Mouse (Mus musculus): ENCODE results near the gene Tspan10. TPM values are rescaled to one million over a fixed set of nuclear protein-coding genes. Genes with fewer than 3 reads are reported as not detected.
A peak's percentile ranks its signal among the peaks of the same experiment; 100 is the strongest.

Gene Tspan10
- polyA plus RNA-seq, 1 experiment from 2014 or later: not detected

DNA sequence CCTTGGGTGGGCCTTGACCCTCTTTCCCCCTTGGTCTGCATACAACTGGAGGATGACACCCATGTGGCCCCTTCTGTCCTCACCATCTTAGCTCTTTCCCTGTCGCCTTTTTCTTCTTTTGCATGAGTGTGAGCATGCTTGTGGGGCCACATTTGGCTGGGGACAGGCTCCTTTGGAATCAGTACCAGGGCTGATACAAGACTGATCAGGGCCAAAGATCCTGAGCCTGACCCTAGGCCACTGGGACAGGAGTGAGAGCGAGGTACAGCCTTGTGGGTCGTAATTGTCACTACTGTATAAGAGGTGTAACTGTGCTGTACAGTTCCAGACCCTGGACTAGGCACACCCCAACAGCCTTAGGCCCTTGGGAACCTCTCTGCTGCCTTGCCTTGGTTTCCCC is 51.5 kb downstream of the Tspan10 start:
- no peak overlapping the region for H3K27ac ChIP-seq (replicated peaks)
- no peaks in the 10 kb centered on the region for H3K27me3 ChIP-seq (replicated peaks)
- peaks cover 36% of the 10 kb centered on the region for H3K4me1 ChIP-seq
- no peak overlapping the region for H3K4me2 ChIP-seq
- 0 out of 2 replicates have a peak overlapping the region, but pooled peaks have one; percentile 40 for H3K9ac ChIP-seq
- peaks cover 62% of the 10 kb centered on the region for H3K36me3 ChIP-seq
- H3K4me3 ChIP-seq: no peak overlapping the region
- H3K9me3 ChIP-seq: no peaks in the 10 kb centered on the region
- WGBS: 72% methylated on average over 3 of the region's 3 CpGs
- no peak for ATAC-seq (ENCODE audit: extremely low read depth, insufficient number of reproducible peaks, low FRiP score, low TSS enrichment)

Other genes with a start within 250 kb of the Tspan10 start
- gene Bahcc1, start 209.7 kb upstream of the Tspan10 start, polyA plus RNA-seq (2015; fragmentation: Nextera tagmentation; extraction: Ambion mirVana): 4.4 and 5.2 TPM in 2 replicates
- 1,234 and 1,290 TPM in 2 replicates for gene Actg1, start 94.1 kb upstream of the Tspan10 start, polyA plus RNA-seq (2015; fragmentation: Nextera tagmentation; extraction: Ambion mirVana)
- gene Fscn2, start 81.1 kb upstream of the Tspan10 start, polyA plus RNA-seq (2015; fragmentation: Nextera tagmentation; extraction: Ambion mirVana): 0.31 and 0.50 TPM in 2 replicates
- gene Faap100, start 63.9 kb upstream of the Tspan10 start, polyA plus RNA-seq (2015; fragmentation: Nextera tagmentation; extraction: Ambion mirVana): 29.1 and 33.5 TPM in 2 replicates
- gene Nploc4, start 4.9 kb upstream of the Tspan10 start, polyA plus RNA-seq (2015; fragmentation: Nextera tagmentation; extraction: Ambion mirVana): 28.2 and 28.3 TPM in 2 replicates
- not detected in 2 replicates for gene Pde6g, start 10.9 kb downstream of the Tspan10 start, polyA plus RNA-seq (2015; fragmentation: Nextera tagmentation; extraction: Ambion mirVana)
- 14.2 and 16.6 TPM in 2 replicates for gene Oxld1, start 15.4 kb downstream of the Tspan10 start, polyA plus RNA-seq (2015; fragmentation: Nextera tagmentation; extraction: Ambion mirVana)
- gene Ccdc137, start 15.5 kb downstream of the Tspan10 start, polyA plus RNA-seq (2015; fragmentation: Nextera tagmentation; extraction: Ambion mirVana): 19.1 and 21.1 TPM in 2 replicates
- gene Arl16, start 25.0 kb downstream of the Tspan10 start, polyA plus RNA-seq (2015; fragmentation: Nextera tagmentation; extraction: Ambion mirVana): 36.4 and 39.3 TPM in 2 replicates
- gene Mrpl12, start 42.0 kb downstream of the Tspan10 start, polyA plus RNA-seq (2015; fragmentation: Nextera tagmentation; extraction: Ambion mirVana): 212 and 228 TPM in 2 replicates
- 42.9 and 43.2 TPM in 2 replicates for gene Slc25a10, start 49.2 kb downstream of the Tspan10 start, polyA plus RNA-seq (2015; fragmentation: Nextera tagmentation; extraction: Ambion mirVana)
- gene Gcgr, start 88.1 kb downstream of the Tspan10 start, polyA plus RNA-seq (2015; fragmentation: Nextera tagmentation; extraction: Ambion mirVana): 2.1 and 2.4 TPM in 2 replicates
- 134 and 140 TPM in 2 replicates for gene Mcrip1, start 107.1 kb downstream of the Tspan10 start, polyA plus RNA-seq (2015; fragmentation: Nextera tagmentation; extraction: Ambion mirVana)
- gene Ppp1r27, start 108.5 kb downstream of the Tspan10 start, polyA plus RNA-seq (2015; fragmentation: Nextera tagmentation; extraction: Ambion mirVana): not detected in 2 replicates
- gene P4hb, start 130.6 kb downstream of the Tspan10 start, polyA plus RNA-seq (2015; fragmentation: Nextera tagmentation; extraction: Ambion mirVana): 427 and 448 TPM in 2 replicates
- 435 and 436 TPM in 2 replicates for gene Arhgdia, start 139.0 kb downstream of the Tspan10 start, polyA plus RNA-seq (2015; fragmentation: Nextera tagmentation; extraction: Ambion mirVana)
- 253 and 284 TPM in 2 replicates for gene Alyref, start 155.7 kb downstream of the Tspan10 start, polyA plus RNA-seq (2015; fragmentation: Nextera tagmentation; extraction: Ambion mirVana)
- 174 and 199 TPM in 2 replicates for gene Anapc11, start 155.8 kb downstream of the Tspan10 start, polyA plus RNA-seq (2015; fragmentation: Nextera tagmentation; extraction: Ambion mirVana)
- 14.9 and 18.6 TPM in 2 replicates for gene Npb, start 165.8 kb downstream of the Tspan10 start, polyA plus RNA-seq (2015; fragmentation: Nextera tagmentation; extraction: Ambion mirVana)
- 71.8 and 90.4 TPM in 2 replicates for gene Pcyt2, start 175.3 kb downstream of the Tspan10 start, polyA plus RNA-seq (2015; fragmentation: Nextera tagmentation; extraction: Ambion mirVana)
- 17.7 and 20.4 TPM in 2 replicates for gene Sirt7, start 182.6 kb downstream of the Tspan10 start, polyA plus RNA-seq (2015; fragmentation: Nextera tagmentation; extraction: Ambion mirVana)
- gene Mafg, start 191.0 kb downstream of the Tspan10 start, polyA plus RNA-seq (2015; fragmentation: Nextera tagmentation; extraction: Ambion mirVana): 18.1 and 19.9 TPM in 2 replicates
- 22.2 and 23.5 TPM in 2 replicates for gene Pycr1, start 201.1 kb downstream of the Tspan10 start, polyA plus RNA-seq (2015; fragmentation: Nextera tagmentation; extraction: Ambion mirVana)
- 13.0 and 13.9 TPM in 2 replicates for gene Myadml2, start 205.5 kb downstream of the Tspan10 start, polyA plus RNA-seq (2015; fragmentation: Nextera tagmentation; extraction: Ambion mirVana)
- 2.3 and 2.7 TPM in 2 replicates for gene Notum, start 218.5 kb downstream of the Tspan10 start, polyA plus RNA-seq (2015; fragmentation: Nextera tagmentation; extraction: Ambion mirVana)
- 105 and 109 TPM in 2 replicates for gene Aspscr1, start 230.3 kb downstream of the Tspan10 start, polyA plus RNA-seq (2015; fragmentation: Nextera tagmentation; extraction: Ambion mirVana)